Mouse (Mus musculus) ES-Bruce4 (cell line): Measurements from ENCODE around the gene Il4ra. TPM values are rescaled to one million over a fixed set of nuclear protein-coding genes. Genes with fewer than 3 reads are reported as not detected.

Experiments used
- H3K27ac ChIP-seq: 2 replicates; pipeline ENCODE4 v1.5.1; 2012; ENCODE audit warnings: low read length, inconsistent platforms; ENCODE audit not compliant: insufficient read depth
- H3K27me3 ChIP-seq: 2 replicates; pipeline ENCODE4 v1.6.1; 2012; ENCODE audit warnings: mild to moderate bottlenecking, low read length, inconsistent platforms; ENCODE audit not compliant: control insufficient read depth, poor library complexity, insufficient read depth, severe bottlenecking
- H3K36me3 ChIP-seq: 2 replicates; pipeline ENCODE4 v1.6.1; 2012; ENCODE audit warnings: inconsistent platforms, mild to moderate bottlenecking, low read length, moderate library complexity; ENCODE audit not compliant: control insufficient read depth, poor library complexity, insufficient read depth, severe bottlenecking
- H3K4me1 ChIP-seq: one replicate; pipeline ENCODE4 v1.8.1; 2011; ENCODE audit warnings: low read length; ENCODE audit not compliant: control insufficient read depth, insufficient read depth
- H3K4me3 ChIP-seq: 2 replicates; pipeline ENCODE4 v1.5.1; 2011; ENCODE audit warnings: low read depth, mild to moderate bottlenecking, low read length
- H3K9ac ChIP-seq: 2 replicates; pipeline ENCODE4 v1.6.1; 2012; ENCODE audit warnings: low read depth, mild to moderate bottlenecking, inconsistent platforms; ENCODE audit not compliant: poor library complexity, severe bottlenecking
- H3K9me3 ChIP-seq: replicated peaks from 2 replicates; pipeline ENCODE4 v1.6.1; 2012; ENCODE audit warnings: mild to moderate bottlenecking, low read length, inconsistent platforms; ENCODE audit not compliant: control insufficient read depth, poor library complexity, insufficient read depth, severe bottlenecking
- CTCF ChIP-seq: IDR thresholded peaks from one replicate; pipeline ENCODE4 v1.8.1; 2011; ENCODE audit warnings: low read depth, low read length
- EP300 ChIP-seq: IDR thresholded peaks from 2 replicates; pipeline ENCODE4 v1.6.1; 2011; ENCODE audit warnings: low read depth, low read length; ENCODE audit not compliant: insufficient read depth
- POLR2A ChIP-seq: IDR thresholded peaks from one replicate; pipeline ENCODE4 v1.8.1; 2011; ENCODE audit warnings: low read length; ENCODE audit not compliant: insufficient read depth
- polyA plus RNA-seq: library from polyadenylated mRNA; stranded (reverse); fragments of >200 nt; gene quantifications from 2 replicates; pipeline ENCODE4 v1.2.4, GENCODE M21; 2011; ENCODE audit warnings: low read depth; ENCODE audit not compliant: missing spikeins, insufficient read depth, insufficient read length

The Il4ra gene
- polyA plus RNA-seq, 1 experiment, result 1.4 TPM

DNA sequence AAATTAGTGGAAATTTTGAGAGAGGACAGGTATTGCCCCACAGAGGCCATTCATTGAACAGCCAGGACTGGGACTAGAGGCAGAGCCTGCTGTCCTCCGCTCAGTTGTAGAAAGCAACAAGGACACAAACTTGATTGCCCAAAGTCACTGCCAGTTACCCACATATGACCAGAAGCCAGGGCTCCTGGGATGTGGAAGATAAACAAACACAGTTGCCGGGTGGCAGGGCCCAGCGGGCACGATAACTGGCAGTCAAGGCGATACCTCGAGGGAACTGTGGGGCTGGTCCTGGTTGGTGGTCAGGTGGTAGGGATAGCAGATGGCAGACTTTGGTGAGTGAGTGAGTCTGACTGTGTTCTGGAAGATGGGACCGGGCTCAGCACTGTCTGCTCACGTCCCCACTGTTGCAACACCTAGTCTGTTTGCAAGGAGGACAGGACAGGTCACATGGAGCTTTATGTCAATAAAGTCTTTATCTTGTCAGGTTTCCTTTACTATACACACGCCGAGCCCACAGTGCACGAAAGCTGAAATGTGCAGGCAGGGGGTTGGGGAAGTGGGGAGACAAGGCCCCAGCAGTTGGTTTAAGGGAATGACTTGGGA lies 25.7 kb downstream of the Il4ra start:
- Histone ChIP-seq H3K9me3 (no peaks in the 10 kb centered on the region), H3K4me1 (no peaks in the 10 kb centered on the region), H3K27ac (no peak overlapping the region), H3K9ac (no peak overlapping the region), H3K4me3 (no peak overlapping the region), H3K27me3 (no peaks in the 10 kb centered on the region), H3K36me3 (no peaks in the 10 kb centered on the region)
- TF ChIP-seq CTCF (no peak), EP300 (no peak), POLR2A (no peak)

DNA sequence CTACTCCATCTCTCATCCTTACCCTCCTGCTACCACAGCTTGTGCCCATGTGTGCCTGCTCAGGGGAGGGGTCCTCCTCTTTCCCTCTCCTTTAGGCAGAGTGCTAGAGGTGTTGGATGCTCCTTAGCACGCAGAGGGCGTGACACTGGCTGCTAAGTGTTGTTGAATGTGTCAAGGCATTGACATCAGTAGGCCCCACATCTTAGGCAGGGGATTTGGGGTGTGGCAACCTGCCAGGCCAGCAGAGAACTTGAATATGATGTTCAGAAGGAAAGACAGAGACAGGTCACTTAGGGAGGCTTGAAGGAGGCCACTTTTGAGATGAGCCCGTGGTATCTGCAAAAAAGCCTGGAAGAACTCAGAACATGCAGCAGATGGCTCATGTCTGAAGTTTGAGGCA lies 26.2 kb downstream of the Il4ra start:
- Histone ChIP-seq H3K9me3 (no peaks in the 10 kb centered on the region), H3K27me3 (no peaks in the 10 kb centered on the region), H3K4me1 (no peaks in the 10 kb centered on the region), H3K27ac (no peak overlapping the region), H3K9ac (no peak overlapping the region), H3K4me3 (no peak overlapping the region), H3K36me3 (no peaks in the 10 kb centered on the region)
- TF ChIP-seq EP300 (no peak), POLR2A (no peak), CTCF (no peak)

DNA sequence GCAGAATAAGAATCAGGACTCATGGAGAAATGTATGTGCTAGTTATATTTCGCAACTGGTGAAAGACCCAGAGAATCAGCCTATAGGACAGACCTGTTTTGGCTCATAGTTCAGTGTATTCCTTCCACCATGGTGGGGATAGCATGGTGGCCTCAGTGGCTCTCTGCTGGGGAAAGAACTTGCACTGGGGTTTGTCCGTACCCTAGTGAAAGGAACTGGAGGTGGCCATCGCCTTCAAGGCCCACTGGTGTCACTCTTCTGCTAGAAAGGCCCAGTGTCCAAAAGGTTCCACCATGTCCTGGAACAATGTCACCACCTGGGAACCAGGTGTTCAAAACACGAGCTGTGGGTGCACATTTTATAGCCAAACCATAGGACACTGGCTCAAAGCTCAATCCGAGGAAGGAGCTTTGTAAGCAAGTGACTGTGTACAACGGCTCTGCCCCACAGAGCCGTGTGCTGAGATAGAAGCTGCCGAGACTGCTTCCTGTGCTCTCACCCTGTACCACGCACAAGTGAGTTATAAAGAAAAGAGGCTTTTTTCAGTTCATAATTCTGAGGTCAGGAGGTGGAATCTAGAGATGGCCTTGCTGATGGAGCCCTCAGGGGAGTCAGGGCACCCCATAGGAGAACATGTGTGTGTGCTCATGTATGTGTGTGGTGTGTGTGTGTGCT lies 27.8 kb downstream of the Il4ra start:
- no peak overlapping the region for H3K9ac ChIP-seq
- no peak for TF ChIP-seq POLR2A
- TF ChIP-seq EP300, result no peak
- TF ChIP-seq CTCF, result no peak
- H3K4me1 ChIP-seq, result no peaks in the 10 kb centered on the region
- H3K27me3 ChIP-seq, result no peaks in the 10 kb centered on the region
- no peaks in the 10 kb centered on the region for H3K9me3 ChIP-seq
- no peaks in the 10 kb centered on the region for H3K36me3 ChIP-seq
- no peak overlapping the region for H3K27ac ChIP-seq
- no peak overlapping the region for H3K4me3 ChIP-seq

DNA sequence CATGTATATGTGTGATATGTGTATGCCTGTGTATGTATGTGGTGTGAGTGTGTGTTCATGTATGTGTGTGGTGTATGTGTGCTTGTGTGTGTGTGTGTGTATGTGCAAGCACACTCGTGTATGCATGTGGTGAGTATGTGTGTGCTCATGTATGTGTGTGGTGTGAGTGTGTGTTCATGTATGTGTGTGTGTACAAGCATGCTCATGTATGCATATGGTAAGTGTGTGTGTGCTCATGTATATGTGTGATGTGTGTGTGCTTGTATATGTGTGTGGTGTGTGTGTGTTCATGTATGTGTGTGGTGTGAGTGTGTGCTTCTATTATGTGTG lies 28.3 kb downstream of the Il4ra start:
- H3K4me3 ChIP-seq, result no peak overlapping the region
- no peak overlapping the region for H3K27ac ChIP-seq
- no peaks in the 10 kb centered on the region for H3K36me3 ChIP-seq
- no peaks in the 10 kb centered on the region for H3K4me1 ChIP-seq
- TF ChIP-seq POLR2A (no peak), CTCF (no peak), EP300 (no peak)
- H3K27me3 ChIP-seq, result no peaks in the 10 kb centered on the region
- H3K9ac ChIP-seq, result no peak overlapping the region
- H3K9me3 ChIP-seq, result no peaks in the 10 kb centered on the region

DNA sequence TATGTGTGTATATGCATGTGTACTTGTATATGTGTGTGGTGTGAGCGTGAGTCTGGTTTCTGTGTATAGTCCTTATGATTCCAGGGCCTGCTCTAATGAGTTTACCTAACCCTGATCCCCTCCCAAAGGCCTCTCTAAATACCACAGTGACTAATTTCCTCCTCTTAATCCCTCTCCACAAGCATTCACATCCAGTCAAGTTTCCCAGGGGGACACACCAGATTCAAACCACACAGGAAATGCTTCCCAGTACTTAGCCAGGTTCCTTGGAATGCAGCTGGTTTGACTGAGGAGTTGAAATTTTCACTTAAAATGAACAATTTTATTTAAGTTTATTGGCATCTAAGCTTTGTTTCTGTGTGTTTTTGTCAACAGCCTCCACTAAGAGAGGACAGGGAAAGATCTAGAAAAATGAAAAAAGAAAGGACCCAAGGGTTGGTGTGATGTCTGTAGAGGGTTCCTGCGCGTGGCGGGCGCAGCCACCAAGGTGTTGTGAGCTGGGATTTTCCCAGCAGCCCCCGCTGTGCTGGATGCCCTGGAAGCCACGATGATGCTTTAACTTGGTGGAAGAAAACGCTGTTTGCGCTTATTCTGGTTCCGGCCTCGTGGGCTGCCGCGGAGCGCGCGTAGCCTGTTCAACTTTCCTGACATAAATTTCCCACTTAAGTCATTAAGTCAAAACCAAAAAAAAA lies 28.9 kb downstream of the Il4ra start:
- H3K4me1 ChIP-seq, result no peaks in the 10 kb centered on the region
- no peaks in the 10 kb centered on the region for H3K27me3 ChIP-seq
- no peaks in the 10 kb centered on the region for H3K36me3 ChIP-seq
- H3K9me3 ChIP-seq, result no peaks in the 10 kb centered on the region
- H3K9ac ChIP-seq, result no peak overlapping the region
- TF ChIP-seq POLR2A (no peak), EP300 (no peak), CTCF (no peak)
- H3K27ac ChIP-seq, result no peak overlapping the region
- peak overlapping the region; percentile 21; the same call in 1 of the 2 replicates for H3K4me3 ChIP-seq

DNA sequence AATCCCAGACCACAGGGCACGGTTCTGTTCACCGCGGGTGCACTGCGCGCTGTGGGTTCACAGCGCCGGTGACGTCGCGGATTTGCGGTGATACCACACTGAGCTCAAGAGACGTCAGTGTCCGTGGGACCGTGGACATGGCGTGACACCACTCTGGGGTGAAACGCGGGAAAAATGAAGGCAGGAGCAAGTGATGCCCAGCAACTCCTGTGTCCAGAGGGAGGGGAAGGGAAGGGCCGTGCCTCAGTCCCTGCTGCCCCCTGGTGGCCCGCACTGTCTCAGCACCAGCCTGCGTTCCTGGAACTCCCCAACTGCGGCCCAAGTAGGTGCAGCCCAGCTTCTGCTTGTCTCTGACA lies 29.4 kb downstream of the Il4ra start:
- Histone ChIP-seq H3K27me3 (no peaks in the 10 kb centered on the region), H3K4me1 (no peaks in the 10 kb centered on the region), H3K9me3 (no peaks in the 10 kb centered on the region), H3K36me3 (no peaks in the 10 kb centered on the region), H3K27ac (no peak overlapping the region), H3K9ac (no peak overlapping the region), H3K4me3 (peak overlapping the region; percentile 21; the same call in 1 of the 2 replicates)
- TF ChIP-seq POLR2A (no peak), CTCF (peak; percentile 96)
